Mouse (Mus musculus) heart, postnatal 36 days (tissue): Measurements from ENCODE around the gene Taok3. TPM values are rescaled to one million over a fixed set of nuclear protein-coding genes. Genes with fewer than 3 reads are reported as not detected.

Source experiments
- DNase-seq, 2 experiments: peaks; one replicate each; pipeline ENCODE4 v3.0.0; 2021 to 2022
- intact Hi-C: fragments of 180-260 bp; cut with DNase I; formaldehyde crosslinking; loops from one replicate; pipeline ENCODE4 v1.15.1; 2025
- total RNA-seq, 2 experiments: library from RNA; stranded (reverse); gene quantifications; 2 replicates each; pipeline ENCODE4 v1.2.3; 2021

Gene Taok3
- total RNA-seq, 2 experiments from 2014 or later: 7.7 to 8.2 TPM

DNA sequence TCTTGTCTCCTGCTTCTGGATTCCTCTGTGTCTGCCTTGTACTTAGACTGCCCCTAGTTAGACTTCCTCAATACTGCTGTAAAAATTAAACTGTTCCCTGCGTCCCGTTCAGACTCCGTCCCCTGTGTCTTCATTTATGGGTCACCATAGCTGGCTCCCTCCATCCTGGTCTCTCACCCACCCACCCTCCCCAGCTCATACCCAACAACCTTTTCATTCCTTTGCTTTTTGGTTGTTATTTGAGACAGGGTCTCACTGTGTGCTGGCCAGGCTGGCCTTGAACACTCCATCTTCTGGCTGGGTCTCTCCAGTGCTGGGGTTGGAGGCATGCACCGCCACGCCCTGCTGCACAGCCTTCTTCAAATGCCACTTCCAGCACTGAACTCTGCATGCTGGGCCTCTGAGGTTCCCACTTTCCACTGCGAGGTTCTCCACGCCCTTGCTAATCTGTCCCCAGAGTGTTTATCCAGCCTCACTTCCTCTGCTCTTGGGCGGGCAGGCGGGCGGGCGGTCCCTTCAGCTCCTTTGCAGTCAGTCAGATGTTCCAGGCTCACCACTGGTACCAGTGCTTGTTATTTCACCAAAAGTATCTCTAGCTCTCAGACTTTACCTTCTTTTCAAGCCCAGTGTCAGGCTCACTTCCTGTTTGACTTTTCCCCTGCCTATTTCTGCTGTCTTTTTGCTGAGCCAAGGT, 18.5 kb downstream of the Taok3 start:
- peak; percentile 60 to 65 for DNase-seq
- intact Hi-C loops: no loop called here

GRCm38 (mm10) chr5:117139822-117140221, 19.9 kb downstream of the Taok3 start:
- intact Hi-C loops: no loop called here
- no peak for DNase-seq

DNA sequence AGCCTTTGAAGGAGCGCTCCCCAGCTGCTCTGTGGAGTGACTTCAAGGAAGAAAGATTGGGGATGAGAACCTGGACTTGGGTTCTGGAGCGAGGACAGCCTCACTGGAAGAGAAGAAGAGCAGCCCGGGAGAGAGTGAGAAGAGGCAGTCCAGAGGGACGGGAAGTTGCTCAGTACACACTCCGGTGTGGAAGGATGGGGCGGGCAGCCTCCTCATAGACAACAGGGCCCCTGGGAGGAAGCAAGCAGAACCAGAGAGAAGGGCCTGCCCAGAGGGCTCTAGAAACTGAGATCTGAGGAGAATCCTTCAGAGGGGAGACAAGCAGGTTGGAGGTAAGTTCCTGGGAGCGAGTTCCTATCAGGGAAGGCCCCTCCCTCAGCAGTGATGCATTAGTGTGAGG, 20.4 kb downstream of the Taok3 start:
- intact Hi-C loops: no loop called here
- DNase-seq: no peak

DNA sequence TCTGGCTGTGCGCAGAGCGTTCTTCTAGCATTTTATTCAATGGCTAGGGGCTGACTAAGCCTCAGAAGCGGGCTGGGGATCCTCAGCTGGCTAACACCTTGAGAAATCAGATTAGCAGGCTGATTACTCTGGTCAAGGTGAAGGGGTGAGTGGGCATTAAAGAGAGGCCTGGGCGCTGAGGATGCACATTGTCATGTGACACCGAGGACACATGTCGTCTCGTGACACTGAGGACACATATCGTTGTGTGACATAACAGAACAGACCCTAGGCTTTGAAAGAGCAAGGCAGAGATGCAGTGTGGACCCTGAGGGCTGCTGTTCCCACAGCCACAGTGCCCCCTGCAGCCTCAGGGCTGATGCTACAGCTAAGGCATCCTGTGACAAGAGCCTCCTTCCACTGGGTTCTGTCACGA, 23.8 kb downstream of the Taok3 start:
- DNase-seq: no peak
- intact Hi-C loops: loop anchor here (2.0 kb wide), 1 partner anchor 27 kb away; the partner anchor contains the start of gene Suds3

- intact Hi-C loops: no loop called here
- no peak for DNase-seq
These were observed 26.2 kb downstream of the Taok3 start for GRCm38 (mm10) chr5:117146165-117146564.

DNA sequence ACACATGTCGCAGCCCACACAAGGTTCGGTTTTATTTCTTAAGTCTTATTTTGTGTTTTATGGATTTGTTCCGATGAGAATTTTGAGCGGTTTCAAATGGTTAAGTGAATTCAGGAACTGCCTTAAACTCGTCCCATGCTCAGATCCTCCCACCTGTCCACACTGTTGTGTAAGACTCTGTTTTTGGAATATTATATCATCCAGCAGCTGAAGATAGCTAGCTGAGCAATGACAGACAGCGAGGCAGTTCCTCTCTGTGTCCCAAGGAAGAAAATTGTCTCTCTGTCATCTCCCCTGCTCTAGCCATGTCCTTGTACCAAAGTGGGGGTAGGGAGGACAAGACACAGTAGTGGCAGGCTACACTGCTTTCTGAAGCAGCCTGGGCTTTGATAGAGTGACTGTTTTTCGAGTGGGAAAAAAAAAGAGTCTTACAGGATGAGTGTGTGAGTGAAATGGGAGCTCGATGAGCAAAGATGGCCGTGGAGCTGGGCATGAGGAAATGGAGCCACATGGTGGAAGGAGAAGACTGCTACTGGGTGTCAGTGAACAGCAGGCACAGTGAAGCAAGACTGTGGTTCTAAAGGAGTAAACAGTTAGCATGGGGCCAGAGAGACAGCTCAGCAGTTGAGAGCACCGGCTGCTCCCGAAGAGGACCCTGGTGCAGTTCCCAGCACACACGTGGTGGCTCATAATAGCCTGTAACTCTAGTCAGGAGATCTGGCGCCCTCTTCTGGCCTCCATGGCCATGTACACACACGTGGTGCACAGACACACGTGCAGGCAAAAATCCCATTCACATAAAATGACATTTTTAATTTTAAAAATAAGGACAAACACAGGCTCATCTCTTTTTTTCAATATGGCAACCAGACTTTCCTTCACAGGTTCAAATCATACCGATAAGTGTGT, 27.5 kb downstream of the Taok3 start:
- intact Hi-C loops: no loop called here

GRCm38 (mm10) chr5:117149054-117149942, 29.4 kb downstream of the Taok3 start:
- intact Hi-C loops: no loop called here
- DNase-seq: no peak

More for the DNA sequence above, 27.5 kb downstream of the Taok3 start:
- no peak for DNase-seq

DNA sequence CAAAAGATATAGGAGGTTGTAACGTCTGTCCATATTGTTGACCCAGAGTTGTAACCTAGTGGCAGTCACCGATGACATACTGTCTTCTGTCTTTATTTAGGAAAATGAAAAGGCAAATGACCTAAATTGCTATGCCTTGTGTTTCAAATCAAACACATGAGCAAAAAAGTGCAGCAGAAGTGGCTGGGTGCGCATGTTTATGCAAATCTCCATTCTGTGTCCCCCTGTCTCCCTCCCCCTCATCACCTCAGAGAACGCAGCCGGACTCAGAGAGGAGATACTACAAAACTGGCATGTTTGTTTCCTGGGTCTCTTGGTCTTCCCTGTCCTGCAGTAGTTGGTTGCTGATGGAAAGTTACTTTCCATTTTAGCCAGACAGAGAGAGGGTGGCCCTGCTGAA, 30.1 kb downstream of the Taok3 start:
- DNase-seq: no peak
- intact Hi-C loops: no loop called here

DNA sequence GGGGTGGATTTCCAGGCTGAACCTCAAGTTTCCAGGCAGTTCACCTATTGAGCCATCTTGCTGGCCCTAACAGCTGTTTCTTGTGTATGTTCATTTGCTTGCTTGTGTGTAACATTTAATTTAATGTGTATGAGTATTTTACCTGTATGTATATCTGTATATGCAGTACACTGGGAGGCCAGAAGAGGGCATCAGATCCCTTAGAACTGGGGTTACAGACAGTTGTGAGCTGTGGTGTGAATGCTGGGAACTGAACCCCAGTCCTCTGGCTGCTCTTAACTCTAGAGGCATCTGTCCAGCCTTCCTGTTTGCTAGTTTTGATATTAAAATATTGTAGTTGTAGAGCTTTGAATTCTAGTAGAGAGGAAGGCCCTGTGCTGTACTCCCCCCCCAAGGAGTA, 33.0 kb downstream of the Taok3 start:
- intact Hi-C loops: no loop called here

GRCm38 (mm10) chr5:117153527-117154091, 33.7 kb downstream of the Taok3 start:
- intact Hi-C loops: no loop called here
- DNase-seq: no peak

More for the DNA sequence above, 33.0 kb downstream of the Taok3 start:
- DNase-seq: no peak

DNA sequence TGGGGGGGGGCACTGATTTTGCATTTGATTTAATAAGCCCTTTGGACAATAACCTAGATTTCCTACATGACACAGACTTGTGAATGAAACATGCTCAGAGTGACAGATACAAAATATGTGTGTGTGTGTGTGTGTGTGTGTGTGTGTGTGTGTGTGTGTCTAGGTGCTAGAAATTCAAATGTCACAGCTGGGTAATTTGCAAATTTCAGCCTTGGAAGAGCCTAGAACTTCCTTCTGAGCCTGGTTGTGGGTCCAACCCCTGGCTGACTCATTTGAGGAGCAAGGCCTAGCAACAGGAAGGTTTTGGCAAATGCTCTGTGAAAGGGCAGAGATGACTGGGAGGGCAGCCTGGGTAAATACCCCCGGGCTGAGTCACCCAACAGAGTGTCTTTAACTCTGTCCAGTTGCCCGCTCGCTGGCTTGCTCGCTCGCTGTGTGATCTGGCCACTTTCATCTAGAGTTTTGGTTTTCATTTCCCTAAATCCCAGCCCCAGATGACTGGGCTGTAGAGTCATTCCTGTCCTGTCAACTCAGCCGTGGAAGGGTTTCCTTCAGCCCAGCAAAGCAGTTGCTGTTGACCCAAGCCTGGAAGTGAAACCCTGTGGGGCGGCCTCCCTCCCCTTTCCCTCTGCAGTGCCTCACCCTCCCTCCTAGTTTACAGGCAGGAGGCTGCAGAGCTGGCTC, 38.5 kb downstream of the Taok3 start:
- intact Hi-C loops: no loop called here
- DNase-seq: peak in 1 of 2 experiments; percentile 48

- DNase-seq: peak in 1 of 2 experiments; percentile 16
- intact Hi-C loops: no loop called here
These were observed 39.4 kb downstream of the Taok3 start for GRCm38 (mm10) chr5:117159326-117159725.

GRCm38 (mm10) chr5:117159805-117160291, 39.9 kb downstream of the Taok3 start:
- intact Hi-C loops: no loop called here
- no peak for DNase-seq

DNA sequence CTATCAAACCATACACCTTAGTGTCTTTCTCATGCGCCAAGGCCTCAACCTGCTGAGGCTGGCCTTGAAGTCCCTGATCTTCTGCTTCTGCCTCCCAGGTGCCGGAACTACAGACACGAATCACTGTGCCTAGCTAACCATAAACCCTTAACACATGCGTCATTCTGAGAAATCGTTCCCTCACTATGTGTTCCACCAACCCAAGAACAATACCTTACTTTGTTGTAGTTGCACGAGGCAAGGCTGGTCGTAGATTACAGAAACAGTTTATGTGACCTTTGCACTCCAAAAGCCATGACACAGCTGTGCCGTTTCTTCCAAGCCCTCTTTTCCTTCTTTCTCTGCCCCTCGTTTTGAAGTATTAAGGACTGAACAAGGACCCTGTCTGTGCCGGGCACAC, 40.6 kb downstream of the Taok3 start:
- no peak for DNase-seq
- intact Hi-C loops: no loop called here

GRCm38 (mm10) chr5:117163790-117164189, 43.9 kb downstream of the Taok3 start:
- intact Hi-C loops: no loop called here
- DNase-seq: no peak

DNA sequence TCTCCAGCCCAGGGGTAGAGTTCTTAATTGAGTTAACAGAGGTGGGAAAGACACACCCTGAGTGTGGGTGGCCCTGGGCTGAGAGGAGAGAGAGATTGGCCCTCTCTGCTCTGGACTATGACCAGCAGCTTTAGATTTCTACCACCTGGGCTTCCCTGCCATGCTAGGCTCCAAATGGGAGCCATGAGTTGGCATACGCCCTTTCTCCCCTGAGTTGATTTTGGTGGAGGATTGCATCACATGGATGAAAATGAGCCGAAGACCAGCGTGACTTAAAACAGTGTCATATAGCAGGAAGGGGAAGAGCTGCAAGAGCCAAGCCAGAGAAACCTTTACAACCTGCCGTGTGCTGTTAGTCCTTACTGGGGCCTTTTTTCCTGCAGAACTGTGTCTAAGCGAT, 44.6 kb downstream of the Taok3 start:
- intact Hi-C loops: no loop called here
- no peak for DNase-seq

DNA sequence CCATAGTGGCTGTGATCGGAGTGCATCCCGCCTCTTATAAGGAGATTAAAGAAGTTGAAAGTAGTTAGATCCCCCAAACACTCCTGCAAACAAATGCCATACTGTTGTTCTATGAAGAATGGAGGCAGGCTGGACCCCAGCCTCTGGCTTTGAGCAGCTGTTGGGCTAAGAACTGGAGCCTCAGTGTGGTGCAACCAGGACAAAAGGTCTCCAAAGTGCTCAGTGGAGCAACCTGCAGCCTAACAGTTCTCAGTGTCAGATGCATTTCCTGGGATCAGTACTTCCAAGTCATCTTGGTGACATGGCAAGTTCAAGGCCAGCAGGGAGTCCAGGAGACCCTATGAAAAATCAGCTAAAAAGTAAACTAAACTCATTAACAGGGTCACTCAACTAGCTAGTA, 45.0 kb downstream of the Taok3 start:
- intact Hi-C loops: no loop called here
- DNase-seq: no peak

DNA sequence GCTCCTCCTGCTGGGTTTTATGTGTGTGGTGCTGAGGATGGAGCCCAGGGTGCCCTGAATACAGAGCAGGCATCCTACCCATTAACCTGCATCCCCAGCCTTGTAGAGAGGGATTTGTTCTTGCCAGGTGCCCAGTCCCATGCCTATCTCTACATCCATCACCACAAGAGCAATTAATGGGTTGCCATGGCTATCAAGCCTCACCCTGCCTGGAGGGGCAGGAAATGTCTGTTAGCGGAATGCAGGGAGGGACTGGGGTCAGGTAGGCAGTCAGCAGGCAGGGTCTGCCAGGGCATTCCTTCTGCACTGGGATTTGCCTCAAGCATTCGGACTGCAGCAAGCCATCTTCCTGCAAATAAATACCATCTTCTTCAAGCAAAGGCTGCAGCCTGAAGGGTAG, 46.0 kb downstream of the Taok3 start:
- no peak for DNase-seq
- intact Hi-C loops: no loop called here

GRCm38 (mm10) chr5:117166811-117167365, 47.0 kb downstream of the Taok3 start:
- DNase-seq: no peak
- intact Hi-C loops: no loop called here
